Mouse (Mus musculus): Measurements from ENCODE around the gene Aurkb. TPM values are rescaled to one million over a fixed set of nuclear protein-coding genes. Genes with fewer than 3 reads are reported as not detected.
A peak's percentile ranks its signal among the peaks of the same experiment; 100 is the strongest.

The Aurkb gene
- polyA plus RNA-seq, 1 experiment: 28.2 TPM

DNA sequence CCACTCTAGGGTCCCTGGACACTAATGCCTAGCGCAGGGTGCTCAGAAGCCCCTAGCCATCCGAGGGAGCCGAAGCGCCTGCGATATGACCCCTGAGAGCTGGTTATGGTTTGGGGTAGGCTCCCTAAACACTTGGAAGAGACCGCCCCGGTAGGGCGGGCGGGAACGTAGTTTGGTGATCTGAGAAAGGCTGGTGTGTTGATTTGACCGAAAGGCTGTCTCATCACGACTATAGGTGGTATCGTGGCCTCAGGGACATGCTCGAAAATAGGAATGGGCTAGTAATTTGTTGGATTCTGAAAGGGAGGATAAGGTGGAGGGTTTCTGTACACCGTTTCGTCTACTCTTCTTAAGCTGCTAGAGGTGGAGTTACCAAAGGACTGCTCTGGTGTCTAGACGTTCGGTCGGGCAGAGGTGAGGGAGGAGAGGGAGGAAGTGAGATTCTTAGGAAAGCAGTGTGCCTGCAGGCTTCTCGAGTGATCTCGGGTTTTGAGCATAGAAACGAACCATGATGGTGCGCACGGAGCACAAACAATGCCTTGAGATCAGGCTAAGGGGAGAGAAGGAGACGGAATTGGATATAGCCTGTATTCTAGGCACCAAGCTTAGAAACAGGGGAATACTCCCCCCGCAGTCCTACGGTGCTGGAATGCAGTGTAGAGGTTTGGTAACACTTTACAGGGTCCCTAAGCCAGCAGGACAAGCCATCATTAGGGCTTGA lies 50.2 kb downstream of the Aurkb start:
- Histone ChIP-seq H3K27me3 (ENCODE audit: control insufficient read depth, insufficient read depth, insufficient read length) (no peaks in the 10 kb centered on the region), H3K36me3 (ENCODE audit: control insufficient read depth, insufficient read depth) (peaks cover 12% of the 10 kb centered on the region)
- TF ChIP-seq REST (IDR thresholded peaks at IDR 0.05; ENCODE audit: insufficient read depth, insufficient read length) (no peak), E2F4 (IDR thresholded peaks at IDR 0.05; ENCODE audit: insufficient read depth) (no peak), POLR2AphosphoS2 (IDR thresholded peaks at IDR 0.05; ENCODE audit: insufficient read length, low read depth) (no peak), SRF (IDR thresholded peaks at IDR 0.05; ENCODE audit: control insufficient read depth, insufficient read length, low read depth) (no peak), MYOD1 (IDR thresholded peaks at IDR 0.05; ENCODE audit: control insufficient read depth in 1 of 3, insufficient read length in 2 of 3, low read depth in 2 of 3) (no peak), MYOG (IDR thresholded peaks at IDR 0.05; ENCODE audit: control insufficient read depth in 1 of 3, insufficient read depth in 1 of 3, insufficient read length in 2 of 3, low read depth in 2 of 3) (no peak), USF1 (IDR thresholded peaks at IDR 0.05; ENCODE audit: low read depth) (no peak), TCF3 (IDR thresholded peaks at IDR 0.05; ENCODE audit: insufficient read length, low read depth) (no peak), TCF12 (IDR thresholded peaks at IDR 0.05; ENCODE audit: insufficient read depth, poor library complexity, severe bottlenecking) (no peak), POLR2A (IDR thresholded peaks at IDR 0.05; ENCODE audit: insufficient read length, low read depth) (no peak), CEBPB (IDR thresholded peaks at IDR 0.05; ENCODE audit: insufficient read depth, poor library complexity, severe bottlenecking) (no peak), MAX (IDR thresholded peaks at IDR 0.05; ENCODE audit: low read depth) (no peak)

DNA sequence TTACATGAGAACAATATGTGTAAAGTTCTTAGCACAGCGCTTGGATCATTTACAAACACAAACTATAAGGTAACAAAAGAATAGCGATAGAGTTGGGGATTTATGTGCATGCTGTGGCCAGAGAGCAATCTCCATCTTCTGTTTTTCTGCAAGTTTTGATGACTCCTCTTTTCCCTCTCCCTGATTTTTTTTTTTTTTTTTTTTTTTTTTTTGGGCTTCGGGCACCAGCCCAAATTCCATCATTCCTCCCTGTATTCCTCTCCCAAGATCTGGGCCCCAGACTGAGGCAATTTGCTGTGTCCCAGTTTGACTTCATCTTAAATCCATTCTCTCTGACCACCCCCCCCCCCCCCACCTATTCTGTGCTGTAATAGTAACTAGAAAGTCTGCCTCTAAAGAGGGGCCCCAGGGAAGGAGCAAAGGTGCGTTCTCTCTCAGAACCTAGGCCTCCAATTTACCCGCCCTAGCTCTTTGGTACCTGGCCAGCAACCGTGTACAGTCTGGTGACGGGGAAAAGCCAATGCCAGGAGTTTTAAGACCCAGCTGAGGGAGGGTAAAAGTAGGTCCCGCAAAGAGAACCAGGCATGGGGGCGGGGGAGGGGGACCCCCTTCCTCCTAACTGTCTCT lies 51.0 kb downstream of the Aurkb start:
- H3K4me3 ChIP-seq: peak overlapping the region; percentile 36
- H3ac ChIP-seq (ENCODE audit: control insufficient read depth, insufficient read length): no peak overlapping the region
- no peaks in the 10 kb centered on the region for H3K27me3 ChIP-seq (ENCODE audit: control insufficient read depth, insufficient read depth, insufficient read length)
- peak overlapping the region; percentile 90 for H3K4me2 ChIP-seq (ENCODE audit: low read depth)
- peaks cover 10% of the 10 kb centered on the region for H3K79me2 ChIP-seq (ENCODE audit: control insufficient read depth, insufficient read depth)
- H3K36me3 ChIP-seq (ENCODE audit: control insufficient read depth, insufficient read depth): peaks cover 6% of the 10 kb centered on the region
- no peak for TF ChIP-seq TCF3 (IDR thresholded peaks at IDR 0.05; ENCODE audit: insufficient read length, low read depth)
- TF ChIP-seq POLR2AphosphoS2 (IDR thresholded peaks at IDR 0.05; ENCODE audit: insufficient read length, low read depth): no peak
- TF ChIP-seq MAX (IDR thresholded peaks at IDR 0.05; ENCODE audit: low read depth): no peak
- TF ChIP-seq POLR2A (IDR thresholded peaks at IDR 0.05; ENCODE audit: insufficient read length, low read depth): no peak
- no peak for TF ChIP-seq E2F4 (IDR thresholded peaks at IDR 0.05; ENCODE audit: insufficient read depth)
- TF ChIP-seq TCF12 (IDR thresholded peaks at IDR 0.05; ENCODE audit: insufficient read depth, poor library complexity, severe bottlenecking): no peak
- no peak for TF ChIP-seq REST (IDR thresholded peaks at IDR 0.05; ENCODE audit: insufficient read depth, insufficient read length)

More for the DNA sequence above, 50.2 kb downstream of the Aurkb start:
- H3K4me2 ChIP-seq (ENCODE audit: low read depth): peak overlapping the region; percentile 90
- H3K79me2 ChIP-seq (ENCODE audit: control insufficient read depth, insufficient read depth): peaks cover 8% of the 10 kb centered on the region
- peak overlapping the region; percentile 36 for H3K4me3 ChIP-seq
- H3ac ChIP-seq (ENCODE audit: control insufficient read depth, insufficient read length): no peak overlapping the region

DNA sequence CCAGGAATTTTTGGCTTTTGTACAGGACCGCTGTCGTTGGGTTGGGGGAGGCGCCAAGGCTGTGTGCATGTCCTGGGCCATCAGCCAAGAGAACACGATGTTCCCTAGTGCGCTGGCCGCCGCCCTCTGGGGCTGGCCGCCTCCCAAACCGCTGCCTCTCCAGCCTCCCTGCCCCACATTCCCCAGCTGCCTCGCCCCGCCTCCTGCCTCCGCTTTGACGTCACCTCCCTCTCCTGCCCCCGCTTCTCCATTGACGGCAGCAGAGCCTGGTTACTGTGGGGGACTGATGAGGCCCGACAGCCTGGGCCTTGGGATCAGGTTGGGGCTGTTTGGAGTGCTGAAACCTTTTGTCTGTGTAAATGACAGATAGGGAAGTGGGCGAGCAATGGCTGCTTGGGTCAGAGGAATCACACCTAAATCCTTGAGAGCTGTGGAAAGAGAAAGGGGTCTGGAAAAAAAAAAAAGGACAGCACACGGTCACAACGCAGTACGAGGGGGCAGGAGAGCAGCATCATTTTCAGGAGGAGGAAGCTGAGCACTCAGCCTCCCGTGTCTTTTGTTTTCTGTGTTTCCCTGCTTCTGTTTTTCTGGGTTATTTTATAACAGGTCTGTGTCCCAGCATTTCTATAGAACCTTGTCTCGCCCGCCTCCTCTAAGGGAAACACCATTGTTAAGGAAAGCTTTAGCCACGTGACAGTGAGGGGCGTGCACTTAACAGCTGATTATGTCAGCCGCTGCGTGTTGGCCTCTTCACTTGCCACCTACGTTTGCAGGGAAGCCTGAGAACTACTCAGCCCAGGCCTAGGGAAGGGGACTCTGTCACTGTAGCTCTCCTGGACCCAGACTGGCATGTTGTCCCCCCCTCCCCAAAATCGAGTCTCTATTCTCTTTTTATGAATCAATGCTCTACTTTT lies 51.8 kb downstream of the Aurkb start:
- Histone ChIP-seq H3K4me3 (peak overlapping the region; percentile 36), H3K36me3 (ENCODE audit: control insufficient read depth, insufficient read depth) (peaks cover 8% of the 10 kb centered on the region), H3K27me3 (ENCODE audit: control insufficient read depth, insufficient read depth, insufficient read length) (no peaks in the 10 kb centered on the region), H3K79me2 (ENCODE audit: control insufficient read depth, insufficient read depth) (peaks cover 10% of the 10 kb centered on the region), H3ac (ENCODE audit: control insufficient read depth, insufficient read length) (no peak overlapping the region), H3K4me2 (ENCODE audit: low read depth) (peak overlapping the region; percentile 99)
- peak; percentile 69 for TF ChIP-seq TCF3 (IDR thresholded peaks at IDR 0.05; ENCODE audit: insufficient read length, low read depth)
- peak; percentile 68 for TF ChIP-seq POLR2A (IDR thresholded peaks at IDR 0.05; ENCODE audit: insufficient read length, low read depth)
- TF ChIP-seq REST (IDR thresholded peaks at IDR 0.05; ENCODE audit: insufficient read depth, insufficient read length): no peak
- TF ChIP-seq MYOG (IDR thresholded peaks at IDR 0.05; ENCODE audit: control insufficient read depth in 1 of 3, insufficient read depth in 1 of 3, insufficient read length in 2 of 3, low read depth in 2 of 3): peak; percentile 43 to 94 (median 82)
- TF ChIP-seq USF1 (IDR thresholded peaks at IDR 0.05; ENCODE audit: low read depth): peak; percentile 98
- TF ChIP-seq MAX (IDR thresholded peaks at IDR 0.05; ENCODE audit: low read depth): no peak
- TF ChIP-seq POLR2AphosphoS2 (IDR thresholded peaks at IDR 0.05; ENCODE audit: insufficient read length, low read depth): peak; percentile 59
- TF ChIP-seq MYOD1 (IDR thresholded peaks at IDR 0.05; ENCODE audit: control insufficient read depth in 1 of 3, insufficient read length in 2 of 3, low read depth in 2 of 3): peak in 2 of 3 experiments; percentile 87 to 95
- TF ChIP-seq SRF (IDR thresholded peaks at IDR 0.05; ENCODE audit: control insufficient read depth, insufficient read length, low read depth): peak; percentile 46

DNA sequence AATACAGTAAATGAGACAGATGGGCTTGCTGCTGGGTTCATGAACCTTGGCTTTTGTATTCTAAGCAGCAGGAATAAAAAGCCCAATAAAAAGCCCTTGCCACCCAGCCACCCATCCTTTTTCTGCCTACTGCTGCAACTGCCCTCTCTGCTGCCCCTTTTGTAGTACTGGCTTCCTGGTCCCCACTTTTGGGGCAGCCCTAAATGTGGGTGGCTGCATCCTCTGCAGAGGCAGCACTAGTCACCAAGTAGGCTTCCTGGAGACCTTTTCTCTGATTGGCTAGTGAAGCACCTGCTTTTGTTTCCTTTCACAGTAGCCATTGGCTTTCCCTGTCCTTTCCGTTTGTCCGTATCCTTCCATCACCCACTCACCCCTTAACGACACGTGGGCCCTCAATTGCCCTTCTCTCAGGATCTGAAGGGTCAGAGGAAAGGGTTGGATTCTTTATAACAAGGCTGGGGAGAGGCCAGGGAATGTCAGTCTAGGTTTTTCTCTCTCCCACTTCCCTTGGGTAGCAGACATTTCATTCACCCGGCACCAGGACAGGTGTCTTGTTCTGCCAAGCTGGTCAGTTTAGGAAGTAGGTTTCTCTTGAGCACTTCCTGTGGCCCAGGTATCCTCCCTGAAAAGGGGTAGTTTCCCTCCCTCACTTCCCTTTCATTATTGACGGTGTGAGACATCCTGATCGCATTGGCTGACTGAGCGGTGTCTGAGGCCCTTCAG lies 52.8 kb downstream of the Aurkb start:
- H3ac ChIP-seq (ENCODE audit: control insufficient read depth, insufficient read length): no peak overlapping the region
- H3K36me3 ChIP-seq (ENCODE audit: control insufficient read depth, insufficient read depth): peaks cover 14% of the 10 kb centered on the region
- H3K79me2 ChIP-seq (ENCODE audit: control insufficient read depth, insufficient read depth): peaks cover 10% of the 10 kb centered on the region
- TF ChIP-seq POLR2AphosphoS2 (IDR thresholded peaks at IDR 0.05; ENCODE audit: insufficient read length, low read depth): no peak
- no peak for TF ChIP-seq MAX (IDR thresholded peaks at IDR 0.05; ENCODE audit: low read depth)
- TF ChIP-seq POLR2A (IDR thresholded peaks at IDR 0.05; ENCODE audit: insufficient read length, low read depth): no peak
- no peak for TF ChIP-seq REST (IDR thresholded peaks at IDR 0.05; ENCODE audit: insufficient read depth, insufficient read length)
- TF ChIP-seq E2F4 (IDR thresholded peaks at IDR 0.05; ENCODE audit: insufficient read depth): no peak
- TF ChIP-seq SRF (IDR thresholded peaks at IDR 0.05; ENCODE audit: control insufficient read depth, insufficient read length, low read depth): no peak
- TF ChIP-seq MYOG (IDR thresholded peaks at IDR 0.05; ENCODE audit: control insufficient read depth in 1 of 3, insufficient read depth in 1 of 3, insufficient read length in 2 of 3, low read depth in 2 of 3): no peak
- no peak for TF ChIP-seq CEBPB (IDR thresholded peaks at IDR 0.05; ENCODE audit: insufficient read depth, poor library complexity, severe bottlenecking)
- no peak for TF ChIP-seq TCF12 (IDR thresholded peaks at IDR 0.05; ENCODE audit: insufficient read depth, poor library complexity, severe bottlenecking)
- no peak for TF ChIP-seq MYOD1 (IDR thresholded peaks at IDR 0.05; ENCODE audit: control insufficient read depth in 1 of 3, insufficient read length in 2 of 3, low read depth in 2 of 3)
- no peak for TF ChIP-seq USF1 (IDR thresholded peaks at IDR 0.05; ENCODE audit: low read depth)
- TF ChIP-seq TCF3 (IDR thresholded peaks at IDR 0.05; ENCODE audit: insufficient read length, low read depth): no peak
- H3K27me3 ChIP-seq (ENCODE audit: control insufficient read depth, insufficient read depth, insufficient read length): no peaks in the 10 kb centered on the region
- H3K4me3 ChIP-seq: peak overlapping the region; percentile 40
- H3K4me2 ChIP-seq (ENCODE audit: low read depth): peak overlapping the region; percentile 99

Data from myocyte (in vitro differentiated cells).